Mouse (Mus musculus): ENCODE measurements around the gene Cmss1. TPM values are rescaled to one million over a fixed set of nuclear protein-coding genes. Genes with fewer than 3 reads are reported as not detected.

The Cmss1 gene
- polyA plus RNA-seq, 1 experiment from 2014 or later = 38.6 TPM

DNA sequence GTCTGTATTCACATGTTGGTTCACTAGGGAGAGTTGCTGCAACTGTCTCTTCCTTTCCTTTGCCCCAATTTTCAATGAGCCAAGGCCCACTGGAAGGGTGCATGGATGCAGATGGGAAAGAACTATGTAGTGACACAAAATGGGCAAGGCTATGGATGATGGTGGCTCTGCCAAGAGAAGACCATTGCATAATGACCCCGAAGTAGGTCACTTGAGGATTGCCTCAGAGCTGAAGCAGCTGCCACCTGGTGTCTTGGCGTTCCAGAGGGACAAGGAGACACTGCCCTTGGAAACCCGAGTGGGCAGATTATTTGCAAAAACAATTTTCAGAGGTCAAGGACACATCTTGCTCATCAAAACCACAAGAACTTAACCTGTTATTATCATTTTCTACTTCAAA lies 257.6 kb downstream of the Cmss1 start:
- H3K4me3 ChIP-seq (replicated peaks; ENCODE audit: low read length) = no peak overlapping the region
- H3K27ac ChIP-seq (ENCODE audit: low read length) = no peak overlapping the region
- 91% methylated on average over 3 of the region's 3 CpGs for WGBS
- H3K27me3 ChIP-seq (replicated peaks; ENCODE audit: control insufficient read depth, insufficient read depth, low read length) = no peaks in the 10 kb centered on the region
- no peak overlapping the region for H3K4me2 ChIP-seq (ENCODE audit: low read length)
- no peak for ATAC-seq
- H3K9ac ChIP-seq (replicated peaks; ENCODE audit: low read depth, low read length) = no peak overlapping the region
- peaks cover 6% of the 10 kb centered on the region; the same call in 1 of the 2 replicates for H3K4me1 ChIP-seq (replicated peaks; ENCODE audit: control insufficient read depth, insufficient read depth, low read length)
- no peaks in the 10 kb centered on the region for H3K36me3 ChIP-seq (ENCODE audit: control insufficient read depth, insufficient read depth)
- no peaks in the 10 kb centered on the region for H3K9me3 ChIP-seq (ENCODE audit: control insufficient read depth, low read length)

- H3K27ac ChIP-seq (ENCODE audit: low read length) = no peak overlapping the region
- H3K4me2 ChIP-seq (ENCODE audit: low read length) = no peak overlapping the region
- no peak overlapping the region for H3K4me3 ChIP-seq (replicated peaks; ENCODE audit: low read length)
- H3K9ac ChIP-seq (replicated peaks; ENCODE audit: low read depth, low read length) = no peak overlapping the region
- ATAC-seq = no peak
- no peaks in the 10 kb centered on the region for H3K36me3 ChIP-seq (ENCODE audit: control insufficient read depth, insufficient read depth)
- H3K9me3 ChIP-seq (ENCODE audit: control insufficient read depth, low read length) = no peaks in the 10 kb centered on the region
- no peaks in the 10 kb centered on the region for H3K27me3 ChIP-seq (replicated peaks; ENCODE audit: control insufficient read depth, insufficient read depth, low read length)
- no peaks in the 10 kb centered on the region for H3K4me1 ChIP-seq (replicated peaks; ENCODE audit: control insufficient read depth, insufficient read depth, low read length)
- 62% methylated on average over 3 of the region's 3 CpGs for WGBS
Observed at GRCm38 (mm10) chr16:57346258-57346657, 260.4 kb downstream of the Cmss1 start.

GRCm38 (mm10) chr16:57340613-57340898 lies 266.1 kb downstream of the Cmss1 start:
- Histone ChIP-seq H3K4me3 (replicated peaks; ENCODE audit: low read length) (no peak overlapping the region), H3K27ac (ENCODE audit: low read length) (no peak overlapping the region), H3K36me3 (ENCODE audit: control insufficient read depth, insufficient read depth) (no peaks in the 10 kb centered on the region), H3K27me3 (replicated peaks; ENCODE audit: control insufficient read depth, insufficient read depth, low read length) (no peaks in the 10 kb centered on the region), H3K4me2 (ENCODE audit: low read length) (no peak overlapping the region), H3K9ac (replicated peaks; ENCODE audit: low read depth, low read length) (no peak overlapping the region), H3K9me3 (ENCODE audit: control insufficient read depth, low read length) (no peaks in the 10 kb centered on the region), H3K4me1 (replicated peaks; ENCODE audit: control insufficient read depth, insufficient read depth, low read length) (no peaks in the 10 kb centered on the region)
- WGBS = 35% methylated on average over 5 of the region's 5 CpGs
- ATAC-seq = no peak

DNA sequence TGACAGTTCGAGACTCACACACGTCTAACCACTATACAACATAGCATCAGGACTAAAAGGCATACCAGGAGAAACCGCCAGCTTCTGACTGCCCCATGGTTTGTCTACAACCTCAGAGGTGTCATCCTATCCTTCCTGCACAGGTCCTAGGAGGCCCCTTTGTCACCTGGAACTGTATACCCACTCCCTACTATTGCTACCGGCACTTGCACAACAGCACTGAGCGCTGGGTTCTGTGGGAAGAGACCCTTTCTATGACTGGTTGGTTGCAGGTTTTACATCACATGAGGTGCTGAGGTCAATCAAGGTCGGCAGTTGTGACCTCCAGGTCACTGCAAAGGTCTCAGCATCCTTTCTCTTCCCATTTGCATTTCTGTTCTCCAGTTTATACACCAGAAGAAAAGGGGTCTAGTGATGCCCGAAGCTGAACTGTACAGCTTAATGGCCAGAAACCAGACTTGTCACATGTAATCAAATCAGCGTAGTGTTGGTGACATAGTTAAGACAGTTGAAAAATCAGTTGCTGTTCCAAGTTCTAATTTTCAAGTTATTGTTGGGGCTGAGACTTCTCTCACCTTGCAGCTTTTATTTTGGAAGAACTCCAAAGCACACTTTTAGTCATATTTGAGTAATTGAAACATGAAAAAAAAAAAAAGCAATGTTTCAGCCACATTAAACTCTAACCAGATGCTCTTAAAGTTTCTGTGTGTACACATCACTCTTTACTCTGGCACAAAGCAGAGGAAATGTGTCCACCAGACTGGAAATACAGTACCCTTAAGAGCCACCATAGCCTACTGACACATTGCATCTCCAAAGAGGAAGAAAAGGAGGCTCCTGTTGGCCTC lies 266.7 kb downstream of the Cmss1 start:
- no peak overlapping the region for H3K4me2 ChIP-seq (ENCODE audit: low read length)
- no peaks in the 10 kb centered on the region for H3K9me3 ChIP-seq (ENCODE audit: control insufficient read depth, low read length)
- 87% methylated on average over 8 of the region's 8 CpGs for WGBS
- no peak overlapping the region for H3K27ac ChIP-seq (ENCODE audit: low read length)
- H3K4me3 ChIP-seq (replicated peaks; ENCODE audit: low read length) = no peak overlapping the region
- H3K4me1 ChIP-seq (replicated peaks; ENCODE audit: control insufficient read depth, insufficient read depth, low read length) = no peaks in the 10 kb centered on the region
- ATAC-seq = 0 out of 2 replicates have a peak, but pooled peaks have one; percentile 28
- H3K9ac ChIP-seq (replicated peaks; ENCODE audit: low read depth, low read length) = no peak overlapping the region
- no peaks in the 10 kb centered on the region for H3K36me3 ChIP-seq (ENCODE audit: control insufficient read depth, insufficient read depth)
- H3K27me3 ChIP-seq (replicated peaks; ENCODE audit: control insufficient read depth, insufficient read depth, low read length) = no peaks in the 10 kb centered on the region

GRCm38 (mm10) chr16:57336770-57337423 lies 269.8 kb downstream of the Cmss1 start:
- Histone ChIP-seq H3K27me3 (replicated peaks; ENCODE audit: control insufficient read depth, insufficient read depth, low read length) (no peaks in the 10 kb centered on the region), H3K9me3 (ENCODE audit: control insufficient read depth, low read length) (no peaks in the 10 kb centered on the region), H3K9ac (replicated peaks; ENCODE audit: low read depth, low read length) (no peak overlapping the region), H3K4me1 (replicated peaks; ENCODE audit: control insufficient read depth, insufficient read depth, low read length) (no peaks in the 10 kb centered on the region), H3K36me3 (ENCODE audit: control insufficient read depth, insufficient read depth) (no peaks in the 10 kb centered on the region), H3K4me3 (replicated peaks; ENCODE audit: low read length) (no peak overlapping the region), H3K27ac (ENCODE audit: low read length) (no peak overlapping the region), H3K4me2 (ENCODE audit: low read length) (no peak overlapping the region)
- WGBS = 84% methylated on average over 11 of the region's 11 CpGs
- ATAC-seq = no peak

GRCm38 (mm10) chr16:57332301-57332700 lies 274.4 kb downstream of the Cmss1 start:
- H3K27me3 ChIP-seq (replicated peaks; ENCODE audit: control insufficient read depth, insufficient read depth, low read length) = no peaks in the 10 kb centered on the region
- 81% methylated on average over 7 of the region's 7 CpGs for WGBS
- H3K9me3 ChIP-seq (ENCODE audit: control insufficient read depth, low read length) = no peaks in the 10 kb centered on the region
- H3K4me3 ChIP-seq (replicated peaks; ENCODE audit: low read length) = no peak overlapping the region
- no peak overlapping the region for H3K4me2 ChIP-seq (ENCODE audit: low read length)
- H3K36me3 ChIP-seq (ENCODE audit: control insufficient read depth, insufficient read depth) = no peaks in the 10 kb centered on the region
- H3K4me1 ChIP-seq (replicated peaks; ENCODE audit: control insufficient read depth, insufficient read depth, low read length) = no peaks in the 10 kb centered on the region
- ATAC-seq = no peak
- H3K27ac ChIP-seq (ENCODE audit: low read length) = no peak overlapping the region
- H3K9ac ChIP-seq (replicated peaks; ENCODE audit: low read depth, low read length) = no peak overlapping the region

- Histone ChIP-seq H3K27me3 (replicated peaks; ENCODE audit: control insufficient read depth, insufficient read depth, low read length) (no peaks in the 10 kb centered on the region), H3K4me1 (replicated peaks; ENCODE audit: control insufficient read depth, insufficient read depth, low read length) (no peaks in the 10 kb centered on the region), H3K9me3 (ENCODE audit: control insufficient read depth, low read length) (no peaks in the 10 kb centered on the region), H3K27ac (ENCODE audit: low read length) (no peak overlapping the region), H3K4me2 (ENCODE audit: low read length) (no peak overlapping the region), H3K9ac (replicated peaks; ENCODE audit: low read depth, low read length) (no peak overlapping the region), H3K36me3 (ENCODE audit: control insufficient read depth, insufficient read depth) (no peaks in the 10 kb centered on the region), H3K4me3 (replicated peaks; ENCODE audit: low read length) (no peak overlapping the region)
- no peak for ATAC-seq
- 79% methylated on average over 2 of the region's 2 CpGs for WGBS
Observed at GRCm38 (mm10) chr16:57330111-57330510, 276.6 kb downstream of the Cmss1 start.

DNA sequence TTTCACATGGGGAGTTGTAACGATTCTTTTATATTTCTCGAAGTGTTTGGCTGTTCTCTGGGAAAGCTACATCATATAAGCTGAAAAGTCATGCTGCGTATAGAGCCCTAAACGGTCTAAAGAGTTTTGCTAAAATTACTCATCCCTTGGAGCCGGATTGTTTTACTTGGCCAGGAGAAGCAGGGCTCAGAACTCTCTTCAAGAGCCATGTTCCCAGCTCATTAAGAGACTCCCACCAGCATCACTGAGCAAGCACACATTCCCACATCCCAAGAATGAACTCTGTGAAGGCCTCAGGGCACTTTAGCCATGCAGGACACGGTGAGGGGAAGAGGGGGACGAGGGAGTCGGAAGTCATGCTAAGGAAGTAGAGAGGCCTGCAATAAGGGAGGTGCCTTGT lies 277.6 kb downstream of the Cmss1 start:
- Histone ChIP-seq H3K9ac (replicated peaks; ENCODE audit: low read depth, low read length) (no peak overlapping the region), H3K27ac (ENCODE audit: low read length) (no peak overlapping the region), H3K27me3 (replicated peaks; ENCODE audit: control insufficient read depth, insufficient read depth, low read length) (no peaks in the 10 kb centered on the region), H3K4me3 (replicated peaks; ENCODE audit: low read length) (no peak overlapping the region), H3K4me2 (ENCODE audit: low read length) (no peak overlapping the region), H3K9me3 (ENCODE audit: control insufficient read depth, low read length) (no peaks in the 10 kb centered on the region), H3K36me3 (ENCODE audit: control insufficient read depth, insufficient read depth) (no peaks in the 10 kb centered on the region), H3K4me1 (replicated peaks; ENCODE audit: control insufficient read depth, insufficient read depth, low read length) (no peaks in the 10 kb centered on the region)
- WGBS = 89% methylated on average over 8 of the region's 8 CpGs
- no peak for ATAC-seq

- no peak overlapping the region for H3K9ac ChIP-seq (replicated peaks; ENCODE audit: low read depth, low read length)
- no peaks in the 10 kb centered on the region for H3K27me3 ChIP-seq (replicated peaks; ENCODE audit: control insufficient read depth, insufficient read depth, low read length)
- no peaks in the 10 kb centered on the region for H3K9me3 ChIP-seq (ENCODE audit: control insufficient read depth, low read length)
- no peak overlapping the region for H3K4me3 ChIP-seq (replicated peaks; ENCODE audit: low read length)
- H3K4me1 ChIP-seq (replicated peaks; ENCODE audit: control insufficient read depth, insufficient read depth, low read length) = no peaks in the 10 kb centered on the region
- no peak overlapping the region for H3K27ac ChIP-seq (ENCODE audit: low read length)
- 87% methylated on average over 7 of the region's 7 CpGs for WGBS
- H3K4me2 ChIP-seq (ENCODE audit: low read length) = no peak overlapping the region
- no peaks in the 10 kb centered on the region for H3K36me3 ChIP-seq (ENCODE audit: control insufficient read depth, insufficient read depth)
- ATAC-seq = no peak
Observed at GRCm38 (mm10) chr16:57326996-57327395, 279.7 kb downstream of the Cmss1 start.

All from forebrain, embryonic 16.5 days (tissue).